Mouse (Mus musculus): ENCODE data around the gene Dip2b.

The Dip2b gene

DNA sequence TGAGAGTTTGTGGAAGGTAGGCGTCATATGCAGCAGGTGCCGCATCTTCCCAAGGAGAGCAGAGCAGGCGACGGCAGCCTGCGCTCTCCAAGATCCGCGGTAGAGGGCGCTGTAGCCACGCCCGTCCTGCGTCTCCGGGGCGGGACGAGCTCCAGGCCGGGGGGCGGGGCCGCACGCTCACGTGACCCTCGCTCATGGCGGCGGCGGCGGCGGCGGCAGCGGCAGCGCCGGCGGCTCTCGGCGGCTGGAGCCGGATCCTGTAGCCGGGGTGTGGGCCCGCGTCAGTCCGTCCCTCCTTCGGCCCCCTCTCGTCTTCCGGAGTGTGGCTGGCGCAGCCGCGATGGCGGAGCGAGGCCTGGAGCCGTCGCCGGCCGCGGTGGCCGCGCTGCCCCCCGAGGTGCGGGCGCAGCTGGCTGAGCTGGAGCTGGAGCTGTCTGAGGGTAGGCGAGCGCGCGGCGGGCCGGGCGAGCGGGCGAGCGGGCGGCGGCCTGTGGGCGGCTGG, at the start of gene Dip2b:
Gene Dip2b (plus strand): TSS at position 195 of the 502 bp plus-strand sequence.
- peak; percentile 75 for DNase-seq (ENCODE audit: low read depth, low spot score)

DNA sequence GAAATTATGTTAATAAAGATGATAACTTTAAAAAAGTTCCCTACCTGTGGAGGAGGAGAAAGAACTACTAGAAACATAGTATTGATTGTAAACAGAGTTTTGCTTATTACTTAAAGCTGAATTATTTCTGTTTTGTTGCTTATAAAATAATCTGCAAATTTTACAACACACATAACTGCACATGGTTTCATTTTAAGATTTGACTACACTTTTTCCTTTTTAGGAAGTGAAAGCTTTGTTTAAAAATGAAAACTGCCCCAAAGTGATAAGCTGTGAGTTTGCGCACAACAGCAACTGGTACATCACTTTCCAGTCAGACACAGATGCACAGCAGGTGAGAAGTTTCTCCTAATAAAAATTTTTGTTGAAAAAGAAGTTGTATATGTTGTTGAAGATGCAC, 45.4 kb upstream of the Dip2b start:
- DNase-seq (ENCODE audit: low read depth, low spot score), result no peak

DNA sequence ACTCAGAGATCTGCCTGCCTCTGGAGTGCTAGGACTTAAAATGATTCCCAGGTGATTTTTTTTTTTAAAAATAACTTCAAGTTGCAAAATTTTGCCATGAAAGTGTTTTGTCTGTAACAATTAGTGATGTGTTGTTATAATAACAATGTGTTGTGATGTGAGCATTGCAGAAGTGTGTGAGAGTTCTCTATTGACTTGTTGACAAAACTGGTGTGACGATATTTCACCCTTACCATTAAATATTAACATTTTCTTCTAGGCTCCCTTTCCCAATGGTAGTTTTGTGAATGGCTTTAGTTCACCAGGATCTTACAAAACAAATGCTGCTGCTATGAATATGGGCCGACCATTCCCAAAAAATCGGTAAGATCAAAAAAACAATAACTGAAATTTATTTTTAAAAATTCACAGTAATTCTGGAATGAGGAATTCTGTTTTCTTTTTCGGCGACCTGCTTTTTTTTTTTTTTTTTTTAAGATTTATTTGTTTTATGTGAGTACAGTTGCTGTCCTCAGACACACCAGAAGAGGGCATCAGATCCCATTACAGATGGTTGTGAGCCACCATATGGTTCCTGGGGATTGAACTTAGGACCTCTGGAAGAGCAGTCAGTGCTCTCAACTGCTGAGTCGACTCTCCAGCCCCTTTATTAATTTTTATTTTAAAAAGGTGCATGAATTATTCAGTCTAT, 41.2 kb upstream of the Dip2b start:
- DNase-seq (ENCODE audit: low read depth, low spot score), result no peak

DNA sequence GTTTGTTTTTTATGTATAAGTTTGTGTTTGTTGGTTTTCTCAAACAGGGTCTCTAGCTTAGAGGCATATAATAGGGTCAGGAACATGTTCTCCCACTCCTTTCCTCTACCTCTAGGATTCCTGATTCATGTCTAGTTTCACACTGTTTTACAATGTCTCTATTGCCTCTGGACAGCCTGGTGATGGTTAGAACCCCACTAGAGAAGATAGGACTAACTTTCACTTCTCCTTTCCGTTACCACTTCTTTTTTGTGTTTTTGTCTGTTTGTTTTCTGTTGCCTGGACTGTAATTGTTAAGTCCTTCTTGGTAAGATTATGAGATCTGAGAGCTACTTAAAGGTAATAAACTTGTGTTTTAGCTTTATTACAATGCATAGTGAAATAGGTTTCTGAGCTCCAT, 39.1 kb upstream of the Dip2b start:
- DNase-seq (ENCODE audit: low read depth, low spot score), result no peak

DNA sequence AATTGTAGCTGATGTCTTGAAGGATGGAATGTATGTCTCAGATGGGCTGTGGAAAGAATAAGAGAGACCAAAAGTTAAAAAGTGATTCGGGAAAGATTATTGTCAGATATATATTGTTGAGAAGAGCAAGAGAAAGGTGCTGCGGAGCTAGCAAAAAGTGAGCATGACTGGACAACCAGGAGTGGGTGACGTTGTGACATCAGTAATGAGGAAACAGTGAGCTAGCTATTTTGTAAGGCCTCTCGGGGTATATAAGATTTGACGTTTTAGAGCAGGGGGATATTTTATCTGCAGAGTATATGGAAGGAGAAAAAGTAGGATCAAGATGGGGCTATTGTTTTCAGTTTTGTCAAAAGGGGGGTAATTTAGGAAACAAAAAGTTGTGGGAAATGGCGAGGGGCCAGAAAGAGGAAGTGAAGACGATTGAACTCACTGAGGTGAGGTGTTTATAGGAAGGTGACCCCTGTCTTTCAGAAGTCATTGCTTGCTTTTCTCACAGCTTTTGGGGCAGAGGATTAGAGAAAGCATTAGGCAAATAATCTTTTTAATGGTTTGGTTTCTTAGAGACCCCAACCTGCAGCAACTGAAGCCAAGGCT, 33.7 kb upstream of the Dip2b start:
- no peak for DNase-seq (ENCODE audit: low read depth, low spot score)

DNA sequence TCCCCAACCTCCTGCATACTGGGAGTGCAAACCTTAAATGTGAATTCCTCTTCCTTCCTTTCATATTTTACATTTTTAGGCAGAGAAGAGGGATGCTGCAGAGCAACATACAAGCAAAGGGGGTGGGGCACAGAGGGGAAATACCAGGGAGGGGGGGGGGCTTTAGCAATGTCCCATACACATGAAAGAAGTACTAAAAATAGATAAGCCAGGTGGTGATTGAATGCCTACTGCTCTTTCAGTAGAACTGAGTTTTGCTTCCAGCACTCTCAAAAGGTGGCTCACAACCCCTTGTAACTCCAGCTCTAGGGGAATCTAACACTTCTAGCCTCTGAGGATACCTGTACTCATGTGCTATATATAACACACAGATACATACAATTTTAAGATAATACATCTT, 32.3 kb upstream of the Dip2b start:
- no peak for DNase-seq (ENCODE audit: low read depth, low spot score)

DNA sequence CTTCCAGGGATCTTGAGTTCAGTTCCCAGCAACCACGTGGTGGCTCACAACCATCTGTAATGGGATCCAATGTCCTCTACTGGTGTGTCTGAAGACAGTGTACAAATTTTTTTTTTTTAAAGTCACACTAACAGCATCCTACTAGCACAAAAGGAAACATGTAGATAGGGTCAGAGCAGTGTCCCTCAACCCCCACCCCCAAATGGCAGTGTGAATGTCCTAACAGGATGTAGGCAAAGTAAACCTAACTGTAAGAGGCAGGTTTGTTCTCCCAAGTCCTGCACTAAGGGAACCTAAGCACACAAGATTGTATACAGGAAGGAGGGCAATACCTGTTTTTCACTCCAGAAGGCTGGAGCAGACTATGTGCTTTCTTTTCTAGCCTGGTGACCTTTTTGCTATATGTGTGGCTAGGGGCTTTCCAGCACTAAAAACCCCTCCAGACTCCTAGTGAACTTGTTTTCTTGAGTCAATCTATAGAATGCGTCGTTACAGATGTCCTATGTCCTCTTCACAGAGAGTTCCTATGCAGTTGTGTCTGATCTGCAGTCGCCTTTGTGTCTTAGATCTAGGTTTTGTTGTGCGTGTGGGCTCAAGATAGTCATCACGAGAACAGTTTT, 20.1 kb upstream of the Dip2b start:
- no peak for DNase-seq (ENCODE audit: low read depth, low spot score)

DNA sequence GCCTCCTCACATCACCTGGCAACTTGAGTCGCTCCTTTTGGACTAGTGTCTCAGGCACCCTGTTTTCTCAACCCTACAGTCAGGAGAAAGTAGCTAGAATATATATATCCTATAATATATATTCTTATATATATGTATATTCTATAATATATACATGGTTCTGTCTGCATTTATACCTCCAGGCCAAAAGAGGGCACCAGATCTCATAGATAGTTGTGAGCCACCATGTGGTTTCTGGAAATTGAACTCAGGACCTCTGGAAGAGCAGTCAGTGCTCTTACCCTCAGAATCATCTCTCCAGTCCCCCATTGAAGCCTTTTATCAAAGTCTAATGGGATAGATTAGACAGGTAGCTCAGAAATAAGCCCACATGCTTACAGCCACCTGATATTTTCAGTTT, 17.3 kb upstream of the Dip2b start:
- no peak for DNase-seq (ENCODE audit: low read depth, low spot score)

DNA sequence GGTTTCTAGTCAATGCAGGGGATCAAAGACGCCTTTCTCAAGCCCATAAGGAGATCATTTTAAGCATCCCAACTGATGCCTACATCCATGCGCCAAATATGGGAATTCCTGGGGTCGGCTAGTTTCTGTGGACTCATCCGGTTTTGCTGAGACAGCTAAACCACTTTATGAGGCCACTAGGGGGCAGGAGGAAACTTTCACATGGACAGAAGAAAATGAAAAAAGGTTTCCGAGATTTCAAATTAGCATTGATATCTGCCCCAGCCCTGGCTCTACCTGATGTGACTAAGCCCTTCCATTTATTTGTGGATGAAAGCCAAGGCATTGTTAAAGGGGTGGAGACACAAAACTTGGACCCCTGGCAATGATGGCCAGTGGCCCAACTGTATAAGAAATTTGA, 15.5 kb upstream of the Dip2b start:
- no peak for DNase-seq (ENCODE audit: low read depth, low spot score)

DNA sequence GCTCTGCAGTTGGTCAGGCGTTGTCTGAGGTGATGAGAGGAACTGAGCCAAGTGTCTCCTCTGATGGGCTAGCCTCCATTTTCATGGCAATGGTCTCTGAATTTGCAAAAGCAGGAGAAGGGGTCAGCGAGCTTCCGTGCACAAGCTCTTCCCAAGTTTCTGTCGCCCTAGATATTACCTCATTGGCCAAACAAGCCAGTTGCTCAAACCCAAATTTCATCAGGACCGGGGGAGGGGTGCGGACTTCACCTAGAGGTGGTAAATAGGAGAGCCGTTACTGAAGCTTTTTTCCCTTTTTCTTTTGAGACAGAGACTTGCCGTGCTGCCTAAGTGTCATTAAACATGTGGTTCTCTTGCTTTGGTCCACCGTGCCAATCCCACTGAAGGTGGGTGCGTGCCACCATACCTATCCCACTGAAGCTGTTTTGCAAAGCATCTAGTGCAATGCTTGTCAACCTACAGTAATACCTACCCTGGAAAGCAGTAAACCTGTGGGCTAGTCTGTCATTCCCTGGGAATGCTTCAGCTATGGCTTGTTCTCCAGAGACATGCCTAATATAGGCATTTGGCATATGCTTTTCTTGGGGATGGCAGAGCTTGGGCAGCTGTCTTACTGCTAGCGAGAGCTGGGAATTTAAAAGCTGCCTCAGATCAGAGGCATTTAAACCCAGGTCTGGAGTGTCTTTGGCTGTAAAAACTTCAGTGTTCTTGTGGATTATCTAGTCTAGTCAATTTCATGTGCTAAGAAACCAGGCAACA, 13.2 kb upstream of the Dip2b start:
- no peak for DNase-seq (ENCODE audit: low read depth, low spot score)

DNA sequence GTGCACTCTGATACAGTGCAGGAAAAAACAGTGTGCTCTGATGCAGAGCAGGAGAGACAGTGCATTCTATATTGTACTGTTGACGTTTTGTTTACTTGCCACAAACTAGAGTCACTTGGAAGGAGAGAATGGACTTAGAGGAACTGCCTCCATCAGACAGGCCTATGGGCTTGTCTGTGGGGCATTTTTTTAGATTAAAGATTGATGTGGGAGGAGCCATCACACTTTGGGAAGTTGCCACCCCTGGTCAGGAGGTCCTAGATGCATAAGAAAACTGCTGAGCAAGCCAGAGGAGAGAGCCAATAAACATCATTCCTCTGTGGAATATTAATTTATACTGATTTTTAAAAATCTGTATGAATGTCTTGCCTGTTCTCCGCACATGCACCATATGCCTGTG, 10.3 kb upstream of the Dip2b start:
- DNase-seq (ENCODE audit: low read depth, low spot score), result no peak

DNA sequence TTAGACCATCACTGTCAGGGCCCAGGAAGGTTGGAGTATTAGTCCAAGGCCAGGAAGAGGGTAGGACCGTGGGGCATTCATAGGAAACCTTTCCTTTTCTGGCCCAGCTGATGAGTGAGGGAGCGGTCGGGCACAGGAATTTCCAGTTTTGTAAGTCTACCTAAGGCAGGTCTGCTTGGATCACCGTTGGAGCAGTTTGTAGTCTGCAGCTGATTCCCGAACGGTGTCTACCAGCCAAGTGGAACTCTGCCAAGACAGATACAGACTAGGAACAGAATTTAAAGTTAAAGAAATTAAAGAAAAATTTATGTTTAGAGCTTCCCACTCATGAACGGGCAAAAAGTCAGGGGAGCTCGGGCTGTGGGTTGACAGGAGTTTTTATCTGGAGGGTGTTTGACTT, 9.0 kb upstream of the Dip2b start:
- no peak for DNase-seq (ENCODE audit: low read depth, low spot score)

DNA sequence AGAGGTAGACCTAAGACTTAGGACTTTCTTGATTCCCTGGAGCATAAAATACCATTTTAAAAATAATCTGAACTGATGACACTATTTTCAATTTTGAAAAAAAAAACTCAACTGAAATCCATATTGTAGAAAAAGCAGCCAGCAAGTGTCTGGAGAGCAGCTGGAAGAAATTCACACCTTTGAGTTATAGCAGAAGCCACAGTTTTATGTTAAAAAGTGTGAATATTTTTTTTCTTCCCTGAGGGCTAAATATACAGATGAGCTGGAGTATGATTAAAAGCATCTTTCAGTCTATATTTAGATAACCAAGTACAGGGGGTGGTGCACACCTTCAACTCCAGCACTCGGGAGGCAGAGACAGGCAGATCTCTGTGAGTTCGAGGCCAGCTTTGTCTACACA, 8.6 kb upstream of the Dip2b start:
- no peak for DNase-seq (ENCODE audit: low read depth, low spot score)

DNA sequence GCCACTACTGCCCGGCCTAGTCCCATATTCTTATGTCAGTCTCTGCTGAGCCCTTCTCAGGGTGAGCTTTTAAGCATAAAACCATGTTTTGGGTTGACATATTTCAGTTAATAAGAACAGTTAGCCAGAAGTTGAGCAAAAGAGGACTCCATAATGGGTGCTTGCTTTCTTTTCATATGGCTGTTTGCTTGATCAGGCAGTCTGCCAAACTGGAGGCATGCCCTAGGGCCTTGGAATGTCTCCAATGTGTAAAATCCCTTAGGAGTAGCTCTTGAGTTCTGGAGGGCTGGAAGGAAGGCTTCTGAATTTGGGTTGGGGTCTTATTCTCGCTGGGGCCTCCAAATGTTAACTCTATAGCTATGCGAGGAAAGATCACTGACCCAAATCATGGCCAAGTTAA, 5.9 kb upstream of the Dip2b start:
- DNase-seq (ENCODE audit: low read depth, low spot score), result no peak

DNA sequence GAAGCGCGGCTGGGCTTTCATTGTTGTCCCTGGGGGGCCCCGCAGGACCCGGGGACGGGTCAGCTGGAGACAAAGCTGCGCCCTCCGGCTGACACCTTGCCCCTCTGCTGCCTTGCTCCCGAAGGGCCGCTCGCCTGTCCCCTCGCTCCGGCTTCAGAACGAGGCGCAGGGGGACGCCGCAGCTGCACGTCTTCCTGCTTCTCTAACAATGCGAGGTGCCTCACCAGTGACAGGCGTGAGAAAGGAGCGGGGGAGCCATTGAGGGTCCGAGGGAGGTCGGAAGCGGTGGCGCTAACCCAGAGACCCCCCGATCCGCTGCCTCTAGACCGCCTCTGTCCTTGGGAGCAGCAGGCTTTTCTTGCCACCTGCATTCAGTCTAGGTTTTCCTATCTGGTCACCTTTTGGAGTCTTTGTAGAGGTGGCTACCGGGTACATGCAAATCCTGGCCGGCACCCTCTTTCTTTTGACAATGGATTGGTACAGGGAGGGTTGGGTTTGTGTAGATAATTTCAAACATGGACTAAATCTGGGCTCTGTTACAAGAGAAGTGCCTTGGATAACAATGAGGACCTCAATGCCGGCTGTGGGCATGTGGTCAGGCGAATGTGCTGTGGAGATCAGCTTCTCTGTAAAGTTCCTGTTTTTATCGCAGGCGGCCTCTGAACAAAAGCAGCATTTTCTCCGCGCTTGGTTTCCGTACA, 687 bp downstream of the Dip2b start:
- no peak for DNase-seq (ENCODE audit: low read depth, low spot score)

DNA sequence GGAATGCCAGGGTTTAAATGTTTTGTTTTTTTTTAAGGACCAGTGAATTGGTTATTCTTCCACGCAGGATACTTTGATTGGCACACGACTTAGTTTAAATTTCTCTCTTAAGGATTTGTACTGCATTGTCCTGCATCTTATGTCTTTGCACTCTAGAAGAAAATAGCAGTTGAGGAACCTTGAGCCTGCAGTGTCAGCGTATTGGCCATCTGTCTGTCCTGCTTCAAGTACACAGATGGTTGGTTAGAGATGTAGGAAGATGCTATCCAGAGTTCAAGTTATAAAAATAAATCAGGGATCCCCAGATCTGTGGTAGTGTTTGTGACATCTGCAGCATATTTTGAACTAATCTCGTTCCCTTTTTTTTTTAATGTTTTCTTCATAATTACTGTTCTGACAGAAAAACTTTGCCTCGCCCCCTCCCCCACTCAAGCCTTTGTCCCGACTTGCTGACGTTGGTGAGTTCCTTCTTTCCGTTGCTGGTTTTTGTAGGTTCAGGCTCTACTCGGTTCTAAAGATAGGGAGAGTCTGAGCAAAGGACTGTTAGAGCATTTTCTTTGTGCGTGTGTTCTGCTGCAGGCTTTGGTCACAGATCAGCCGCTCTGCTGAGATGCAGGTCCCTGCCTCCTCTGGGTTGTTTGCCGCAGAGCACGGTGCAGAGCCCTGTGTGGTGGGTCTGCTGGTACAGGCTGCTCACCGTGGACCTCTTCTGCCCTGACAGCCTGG, 2.2 kb downstream of the Dip2b start:
- DNase-seq (ENCODE audit: low read depth, low spot score), result no peak

DNA sequence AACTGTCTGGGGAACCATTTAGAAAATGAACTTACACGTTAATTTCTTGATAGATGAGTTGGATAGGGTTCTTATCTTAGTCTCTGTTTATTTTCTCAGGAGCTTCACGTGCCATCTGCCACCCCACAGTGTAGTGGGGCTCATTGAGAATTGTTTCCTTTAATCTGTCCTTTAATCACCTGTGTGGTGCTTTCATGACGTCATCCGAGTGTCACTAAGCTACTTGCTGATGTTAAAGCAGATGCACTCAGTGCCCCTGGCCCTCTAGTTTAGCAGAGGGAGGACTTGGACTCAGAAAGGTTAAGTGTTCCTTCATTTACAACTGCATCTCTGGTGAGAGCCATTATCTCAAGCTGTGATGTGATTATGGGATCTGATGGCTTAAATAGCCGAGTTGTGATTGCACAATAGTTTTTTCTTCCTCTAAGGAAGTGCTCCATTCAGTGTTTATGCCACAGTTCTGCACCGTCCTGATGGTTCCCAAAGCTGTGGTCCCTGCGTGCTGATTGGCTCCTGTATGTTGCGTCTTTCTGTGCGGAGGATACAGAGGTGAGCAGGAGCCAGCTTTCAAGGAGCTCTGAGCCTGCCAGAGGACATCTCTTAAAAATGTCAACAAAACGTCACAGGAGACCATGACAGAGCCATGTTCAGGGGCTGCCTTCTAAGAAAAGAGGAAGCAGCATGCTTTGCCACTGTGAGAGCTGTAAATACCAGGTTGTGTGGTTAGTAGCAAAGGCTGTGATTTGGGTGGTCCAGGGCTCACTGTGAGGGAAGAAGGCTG, 3.0 kb downstream of the Dip2b start:
- no peak for DNase-seq (ENCODE audit: low read depth, low spot score)

DNA sequence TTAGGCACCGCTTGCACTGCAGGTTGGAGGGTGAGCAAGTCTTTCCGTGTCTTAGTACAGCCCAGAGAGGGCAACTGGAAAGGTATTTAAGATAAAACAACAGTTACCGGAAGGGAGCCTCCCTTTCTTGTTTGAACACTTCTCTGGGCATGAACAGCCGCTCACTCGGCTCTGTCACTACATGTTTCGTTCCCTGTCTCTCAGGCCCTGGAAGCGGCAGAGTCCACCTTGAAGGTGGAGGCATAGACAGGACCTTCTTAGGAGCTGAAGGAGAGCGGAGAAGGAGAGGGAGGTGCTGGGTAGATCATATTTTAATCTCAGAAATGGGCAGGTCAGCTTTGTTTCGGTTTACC, 3.6 kb downstream of the Dip2b start:
- no peak for DNase-seq (ENCODE audit: low read depth, low spot score)

DNA sequence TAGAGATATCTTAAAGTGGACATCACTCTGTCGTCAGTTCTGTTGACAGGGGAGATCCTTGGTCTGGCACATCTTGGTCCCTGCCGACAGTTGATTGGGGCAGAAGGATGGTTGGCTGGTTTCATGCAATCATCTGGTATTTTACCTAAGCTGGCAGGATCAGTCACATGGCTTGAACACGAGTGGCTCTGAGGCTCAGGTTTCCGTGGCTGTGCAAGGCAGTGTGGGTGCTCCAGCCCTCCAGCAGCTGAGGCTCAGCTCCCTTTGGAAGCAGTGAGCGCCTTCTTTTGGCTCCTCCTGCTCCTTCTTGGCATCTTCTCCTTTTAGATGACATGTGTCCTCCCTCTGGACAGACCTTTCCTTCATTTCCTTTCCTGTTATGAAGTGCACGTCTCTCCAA, 7.1 kb downstream of the Dip2b start:
- no peak for DNase-seq (ENCODE audit: low read depth, low spot score)

DNA sequence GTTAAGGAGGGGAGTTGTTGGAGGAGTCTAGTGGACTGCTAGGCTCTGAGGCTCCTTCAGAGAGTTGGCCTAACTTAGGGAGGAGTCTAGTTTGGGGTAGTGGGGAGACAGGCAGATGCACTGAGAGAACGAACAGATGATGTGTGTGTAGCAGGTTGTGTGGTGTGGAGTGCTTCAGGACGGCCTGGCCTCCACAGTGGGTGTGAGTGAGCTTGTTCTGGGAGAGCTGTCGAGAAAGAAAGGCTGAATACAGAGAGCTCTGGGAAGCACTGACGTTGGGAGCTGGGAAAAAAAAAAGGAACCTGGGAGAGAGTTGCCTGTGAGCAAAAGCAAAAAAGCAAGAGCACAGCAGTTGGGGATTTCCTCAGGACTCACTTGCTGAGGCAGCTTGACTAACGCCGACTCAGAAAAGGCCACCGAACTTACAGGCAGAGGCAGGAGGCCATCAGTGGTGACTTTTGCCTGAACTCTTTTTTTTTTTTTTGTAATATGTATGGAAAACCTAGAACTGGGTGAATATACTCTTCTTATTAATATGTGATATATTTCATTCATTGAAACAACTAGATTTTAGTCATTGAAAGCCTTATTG, 11.1 kb downstream of the Dip2b start:
- no peak for DNase-seq (ENCODE audit: low read depth, low spot score)
